ENCODE assay signal across 8 mouse cellular contexts in the genomic region with DNA sequence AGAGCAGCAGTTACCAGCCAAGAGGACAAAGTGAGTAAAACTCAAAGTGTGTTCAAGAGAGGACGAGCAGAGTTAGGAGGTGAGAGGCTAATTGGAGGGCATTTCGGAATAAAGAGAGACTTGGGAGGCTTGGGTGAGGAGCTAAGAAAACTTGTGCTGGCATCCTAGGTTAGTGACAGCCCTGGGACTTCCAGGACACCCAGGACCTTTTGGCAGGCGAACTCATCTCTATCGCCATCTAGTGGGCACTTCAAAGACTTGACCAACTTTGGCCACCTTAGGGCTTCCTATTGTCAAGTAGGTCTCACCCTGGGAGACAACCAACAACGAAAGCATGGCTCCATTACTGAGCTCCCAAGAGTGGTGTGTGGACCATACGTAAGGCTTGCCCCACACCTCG. TPM values are rescaled to one million over a fixed set of nuclear protein-coding genes. Genes with fewer than 3 reads are reported as not detected.
DNase-seq lines count a peak whose midpoint lies in the region; ATAC-seq and TF ChIP-seq lines count a peak whose summit lies in the region.

No protein-coding gene starts in this region.

- no peaks in the 10 kb centered on the region for H3K4me1 ChIP-seq in forebrain, embryonic 11.5 days (replicated peaks; ENCODE audit: control insufficient read depth, insufficient read depth, low read length)
- H3K4me1 ChIP-seq in forebrain, embryonic 15.5 days, result peaks cover 33% of the 10 kb centered on the region
- H3K4me1 ChIP-seq in cerebellum, adult 2 months (ENCODE audit: control insufficient read depth, insufficient read depth, low read length), result peaks cover 5% of the 10 kb centered on the region

- peak; percentile 71 for DNase-seq in forebrain, embryonic 11.5 days (ENCODE audit: low spot score)
- peak; percentile 36 to 38 for DNase-seq in right cerebral cortex, adult 2 months (ENCODE audit: low spot score in 2 of 2)
- no peak for DNase-seq in right cerebral cortex, postnatal 36 days (ENCODE audit: low spot score in 2 of 2)
- peak; percentile 63 to 65 for DNase-seq in cerebellum, adult 2 months
- DNase-seq in heart, postnatal 4 days, result peak; percentile 67
- DNase-seq in lung, postnatal 14 days, result peak; percentile 69
- DNase-seq in thymus, postnatal 4 days, result peak; percentile 49

- WGBS in forebrain, embryonic 11.5 days, result 18% methylated on average over 7 of the region's 7 CpGs
- 21% methylated on average over 7 of the region's 7 CpGs for WGBS in forebrain, embryonic 15.5 days
- 28% methylated on average over 7 of the region's 7 CpGs for WGBS in cerebellum, adult 2 months

- H3K9me3 ChIP-seq in forebrain, embryonic 11.5 days (ENCODE audit: control insufficient read depth, low read length), result no peaks in the 10 kb centered on the region
- H3K9me3 ChIP-seq in forebrain, embryonic 15.5 days, result no peaks in the 10 kb centered on the region

- no peaks in the 10 kb centered on the region for H3K36me3 ChIP-seq in forebrain, embryonic 11.5 days (ENCODE audit: control insufficient read depth, insufficient read depth, low read length)
- no peaks in the 10 kb centered on the region for H3K36me3 ChIP-seq in forebrain, embryonic 15.5 days

- TF ChIP-seq CTCF in cerebellum, adult 2 months (IDR thresholded peaks at IDR 0.05; ENCODE audit: borderline replicate concordance, insufficient read depth, low read depth, low read length), result peak; percentile 79

- H3K4me3 ChIP-seq in forebrain, embryonic 11.5 days (ENCODE audit: low read depth, low read length), result no peak overlapping the region
- no peak overlapping the region for H3K4me3 ChIP-seq in forebrain, embryonic 15.5 days
- H3K4me3 ChIP-seq in cerebellum, adult 2 months (replicated peaks; ENCODE audit: insufficient read depth, low read depth, low read length), result no peak overlapping the region

- H3K27ac ChIP-seq in forebrain, embryonic 11.5 days (ENCODE audit: low read depth, low read length), result no peak overlapping the region
- no peak overlapping the region for H3K27ac ChIP-seq in forebrain, embryonic 15.5 days (replicated peaks)
- no peak overlapping the region for H3K27ac ChIP-seq in cerebellum, adult 2 months (ENCODE audit: insufficient read depth, low read length)

- H3K4me2 ChIP-seq in forebrain, embryonic 11.5 days (ENCODE audit: low read depth, low read length, severe bottlenecking), result no peak overlapping the region
- no peak overlapping the region for H3K4me2 ChIP-seq in forebrain, embryonic 15.5 days (replicated peaks)

- H3K9ac ChIP-seq in forebrain, embryonic 11.5 days (ENCODE audit: low read length), result no peak overlapping the region
- H3K9ac ChIP-seq in forebrain, embryonic 15.5 days (replicated peaks), result no peak overlapping the region

- no peak for TF ChIP-seq POLR2A in cerebellum, adult 2 months (IDR thresholded peaks at IDR 0.05; ENCODE audit: borderline replicate concordance, insufficient read depth, low read length)

- ATAC-seq in forebrain, embryonic 11.5 days (replicated peaks; ENCODE audit: low FRiP score), result no peak; the same call in 1 of the 2 replicates
- ATAC-seq in forebrain, embryonic 15.5 days (replicated peaks), result no peak

- H3K27me3 ChIP-seq in forebrain, embryonic 11.5 days (ENCODE audit: control insufficient read depth, insufficient read depth, low read length), result peaks cover 2% of the 10 kb centered on the region
- H3K27me3 ChIP-seq in forebrain, embryonic 15.5 days, result peaks cover 12% of the 10 kb centered on the region; the same call in 1 of the 2 replicates
- 0 out of 2 replicates have a peak, but pooled peaks cover 1% of the 10 kb centered on the region for H3K27me3 ChIP-seq in cerebellum, adult 2 months (ENCODE audit: control insufficient read depth, insufficient read depth, low read length)

RNA-seq across cellular contexts. Expression of gene Vipr1, which starts 28.8 kb away (rescaled TPM):
- polyA plus RNA-seq in forebrain, embryonic 11.5 days (2014; fragmentation: Nextera tagmentation; extraction: Ambion mirVana), result 0.59 and 0.76 TPM in 2 replicates
- 0.45 and 0.77 TPM in 2 replicates for polyA plus RNA-seq in forebrain, embryonic 15.5 days (2015; fragmentation: Nextera tagmentation; extraction: Ambion mirVana)
- polyA plus RNA-seq in cerebellum, adult 2 months (2012; rRNA removed), result 5.2 and 9.3 TPM in 2 replicates
- 1 to 10 TPM in 1 of 2 experiments, under 1 TPM in 1; 0.64 to 2.4 TPM for total RNA-seq in heart, postnatal 4 days (2021)

RNA-seq across cellular contexts. Expression of gene Lyzl4, which starts 29.4 kb away (rescaled TPM):
- polyA plus RNA-seq in forebrain, embryonic 11.5 days (2014; fragmentation: Nextera tagmentation; extraction: Ambion mirVana), result not detected in 2 replicates
- polyA plus RNA-seq in forebrain, embryonic 15.5 days (2015; fragmentation: Nextera tagmentation; extraction: Ambion mirVana), result not detected in 2 replicates
- polyA plus RNA-seq in cerebellum, adult 2 months (2012; rRNA removed), result 0.38 and 0.63 TPM in 2 replicates
- total RNA-seq in heart, postnatal 4 days (2021), result under 1 TPM in 1 of 2 experiments, not detected in 1; 0.32 TPM

RNA-seq across cellular contexts. Expression of gene Sec22c, which starts 34.0 kb away (rescaled TPM):
- 17.5 and 19.6 TPM in 2 replicates for polyA plus RNA-seq in forebrain, embryonic 11.5 days (2014; fragmentation: Nextera tagmentation; extraction: Ambion mirVana)
- 33.9 and 39.2 TPM in 2 replicates for polyA plus RNA-seq in forebrain, embryonic 15.5 days (2015; fragmentation: Nextera tagmentation; extraction: Ambion mirVana)
- polyA plus RNA-seq in cerebellum, adult 2 months (2012; rRNA removed), result 12.3 and 13.8 TPM in 2 replicates
- 1 to 10 TPM; 5.1 to 6.4 TPM for total RNA-seq in heart, postnatal 4 days (2021)

RNA-seq across cellular contexts. Expression of gene Ss18l2, which starts 38.8 kb away (rescaled TPM):
- polyA plus RNA-seq in forebrain, embryonic 11.5 days (2014; fragmentation: Nextera tagmentation; extraction: Ambion mirVana), result 90.3 and 94.3 TPM in 2 replicates
- 145 TPM in 2 replicates for polyA plus RNA-seq in forebrain, embryonic 15.5 days (2015; fragmentation: Nextera tagmentation; extraction: Ambion mirVana)
- polyA plus RNA-seq in cerebellum, adult 2 months (2012; rRNA removed), result 147 TPM in 2 replicates
- 100 to 1,000 TPM; 115 to 127 TPM for total RNA-seq in heart, postnatal 4 days (2021)

RNA-seq across cellular contexts. Expression of gene Nktr, which starts 47.7 kb away (rescaled TPM):
- polyA plus RNA-seq in forebrain, embryonic 11.5 days (2014; fragmentation: Nextera tagmentation; extraction: Ambion mirVana), result 61.6 and 67.5 TPM in 2 replicates
- 57.5 and 58.4 TPM in 2 replicates for polyA plus RNA-seq in forebrain, embryonic 15.5 days (2015; fragmentation: Nextera tagmentation; extraction: Ambion mirVana)
- 130 and 145 TPM in 2 replicates for polyA plus RNA-seq in cerebellum, adult 2 months (2012; rRNA removed)
- total RNA-seq in heart, postnatal 4 days (2021), result 10 to 100 TPM; 67.6 to 73.5 TPM

Comparison
In these comparisons a context has a peak if more than half of its experiments do, and no peak if none do; other contexts are left out.
1. DNase-seq: peak in forebrain, embryonic 11.5 days (single experiment), right cerebral cortex, adult 2 months (2 of 2), cerebellum, adult 2 months (2 of 2), heart, postnatal 4 days (single experiment), lung, postnatal 14 days (single experiment) and thymus, postnatal 4 days (single experiment); none in right cerebral cortex, postnatal 36 days (0 of 2).